ENCODE assay signal across 21 mouse cellular contexts in genomic region chr2:45172382-45172781, GRCm38 (mm10). TPM values are rescaled to one million over a fixed set of nuclear protein-coding genes. Genes with fewer than 3 reads are reported as not detected.
DNase-seq lines count a peak whose midpoint lies in the region; ATAC-seq and TF ChIP-seq lines count a peak whose summit lies in the region.
"Had no signal": no experiment of that assay in that cellular context is flagged by ENCODE, and none has a peak within 500 bp of the region (broad histone marks: within the 10 kb centered on the region; RNA-seq: fewer than 3 reads in every experiment).

No protein-coding gene starts in this region.

- no peaks in the 10 kb centered on the region for H3K36me3 ChIP-seq in heart, embryonic 11.5 days (ENCODE audit: control insufficient read depth, insufficient read depth, low read length)
- no peaks in the 10 kb centered on the region for H3K36me3 ChIP-seq in lung, embryonic 15.5 days
- no peaks in the 10 kb centered on the region for H3K36me3 ChIP-seq in liver, embryonic 16.5 days (ENCODE audit: control insufficient read depth, insufficient read depth)
- H3K36me3 ChIP-seq in midbrain, postnatal 0 days (ENCODE audit: insufficient read depth, low read length), result no peaks in the 10 kb centered on the region
- H3K36me3 ChIP-seq: forebrain, embryonic 12.5 days; heart, embryonic 15.5 days; hindbrain, embryonic 12.5 days; limb, embryonic 13.5 days; midbrain, embryonic 12.5 days had no signal

- no peaks in the 10 kb centered on the region for H3K27me3 ChIP-seq in heart, embryonic 11.5 days (ENCODE audit: control insufficient read depth, insufficient read depth, low read length)
- H3K27me3 ChIP-seq in lung, embryonic 15.5 days, result no peaks in the 10 kb centered on the region
- H3K27me3 ChIP-seq in liver, embryonic 16.5 days (ENCODE audit: control insufficient read depth, insufficient read depth, low read depth, low read length), result no peaks in the 10 kb centered on the region
- H3K27me3 ChIP-seq in midbrain, postnatal 0 days (ENCODE audit: insufficient read depth, low read length), result no peaks in the 10 kb centered on the region
- H3K27me3 ChIP-seq: heart, embryonic 15.5 days; hindbrain, embryonic 12.5 days; midbrain, embryonic 12.5 days had no signal

- peaks cover 8% of the 10 kb centered on the region; the same call in 1 of the 2 replicates for H3K4me1 ChIP-seq in heart, embryonic 11.5 days (ENCODE audit: control insufficient read depth, insufficient read depth, low read length)
- 0 out of 2 replicates have a peak, but pooled peaks cover 5% of the 10 kb centered on the region for H3K4me1 ChIP-seq in lung, embryonic 15.5 days
- peaks cover 26% of the 10 kb centered on the region for H3K4me1 ChIP-seq in liver, embryonic 16.5 days (ENCODE audit: control insufficient read depth, low read depth, low read length)
- H3K4me1 ChIP-seq in midbrain, postnatal 0 days (ENCODE audit: insufficient read depth, low read length), result no peaks in the 10 kb centered on the region

- DNase-seq in heart, adult 18-20 months, result no peak
- DNase-seq in lung, postnatal 25 days (ENCODE audit: low spot score), result no peak
- no peak for DNase-seq in midbrain, postnatal 0 days (ENCODE audit: low spot score)
- DNase-seq: adrenal gland, postnatal 10 days; B cell, adult 2 months; cerebellum, adult 2 months; cerebellum, postnatal 25 days; gastrocnemius, adult 2 months; thymus, adult 18-20 months; thymus, postnatal 4 days had no signal

- peak overlapping the region; percentile 25; the same call in 1 of the 2 replicates for H3K27ac ChIP-seq in heart, embryonic 11.5 days (ENCODE audit: low read depth, low read length)
- peak overlapping the region; percentile 35; the same call in 1 of the 2 replicates for H3K27ac ChIP-seq in lung, embryonic 15.5 days
- no peak overlapping the region; the same call in 1 of the 2 replicates for H3K27ac ChIP-seq in liver, embryonic 16.5 days (ENCODE audit: low read length)
- no peak overlapping the region for H3K27ac ChIP-seq in midbrain, postnatal 0 days (ENCODE audit: low read depth, low read length)
- H3K27ac ChIP-seq: forebrain, embryonic 12.5 days; gastrocnemius, adult 2 months; heart, embryonic 15.5 days; hindbrain, embryonic 12.5 days; limb, embryonic 13.5 days; midbrain, embryonic 12.5 days had no signal

- ATAC-seq in heart, embryonic 11.5 days (replicated peaks; ENCODE audit: insufficient number of reproducible peaks, low FRiP score, low TSS enrichment), result no peak
- no peak for ATAC-seq in lung, embryonic 15.5 days (ENCODE audit: borderline replicate concordance, extremely low read depth, low FRiP score, low TSS enrichment)
- peak; percentile 32; the same call in 1 of the 2 replicates for ATAC-seq in erythroid progenitor cell, adult 5-6 weeks (replicated peaks; ENCODE audit: low FRiP score, poor library complexity, severe bottlenecking)
- no peak for ATAC-seq in liver, embryonic 16.5 days (ENCODE audit: low read depth)
- ATAC-seq in midbrain, postnatal 0 days (ENCODE audit: low FRiP score), result no peak
- ATAC-seq: intestine, postnatal 0 days had no signal

- peak overlapping the region; percentile 3; the same call in 1 of the 2 replicates for H3K4me2 ChIP-seq in heart, embryonic 11.5 days
- no peak overlapping the region for H3K4me2 ChIP-seq in lung, embryonic 15.5 days
- peak overlapping the region; percentile 61 for H3K4me2 ChIP-seq in liver, embryonic 16.5 days (ENCODE audit: low read depth, low read length)
- no peak overlapping the region for H3K4me2 ChIP-seq in midbrain, postnatal 0 days (ENCODE audit: low read depth, low read length, poor library complexity, severe bottlenecking)
- H3K4me2 ChIP-seq: forebrain, embryonic 12.5 days; hindbrain, embryonic 12.5 days; limb, embryonic 13.5 days; lung, embryonic 14.5 days; midbrain, embryonic 12.5 days had no signal

- TF ChIP-seq CTCF in midbrain, postnatal 0 days (IDR thresholded peaks at IDR 0.05), result no peak

- 73% methylated on average over 8 of the region's 8 CpGs for WGBS in heart, embryonic 11.5 days (ENCODE audit: insufficient replicate concordance)
- WGBS in lung, embryonic 15.5 days, result 81% methylated on average over 8 of the region's 8 CpGs
- WGBS in liver, embryonic 16.5 days (ENCODE audit: insufficient replicate concordance), result 39% methylated on average over 8 of the region's 8 CpGs
- WGBS in midbrain, postnatal 0 days, result 77% methylated on average over 8 of the region's 8 CpGs

- H3K4me3 ChIP-seq in heart, embryonic 11.5 days (ENCODE audit: low read depth, low read length), result no peak overlapping the region
- no peak overlapping the region for H3K4me3 ChIP-seq in lung, embryonic 15.5 days
- no peak overlapping the region for H3K4me3 ChIP-seq in liver, embryonic 16.5 days (ENCODE audit: low read depth, low read length)
- H3K4me3 ChIP-seq in midbrain, postnatal 0 days (ENCODE audit: low read depth, low read length), result no peak overlapping the region
- H3K4me3 ChIP-seq: forebrain, embryonic 12.5 days; gastrocnemius, adult 2 months; heart, embryonic 15.5 days; hindbrain, embryonic 12.5 days; limb, embryonic 13.5 days; midbrain, embryonic 12.5 days had no signal

- no peaks in the 10 kb centered on the region for H3K9me3 ChIP-seq in heart, embryonic 11.5 days (replicated peaks; ENCODE audit: control insufficient read depth, low read length)
- no peaks in the 10 kb centered on the region for H3K9me3 ChIP-seq in lung, embryonic 15.5 days
- no peaks in the 10 kb centered on the region for H3K9me3 ChIP-seq in liver, embryonic 16.5 days (replicated peaks; ENCODE audit: control insufficient read depth, low read length)
- H3K9me3 ChIP-seq in midbrain, postnatal 0 days (ENCODE audit: low read length), result no peaks in the 10 kb centered on the region
- H3K9me3 ChIP-seq: forebrain, embryonic 12.5 days; heart, embryonic 15.5 days; hindbrain, embryonic 12.5 days had no signal

- H3K9ac ChIP-seq in heart, embryonic 11.5 days (ENCODE audit: low read depth, low read length), result no peak overlapping the region
- no peak overlapping the region for H3K9ac ChIP-seq in lung, embryonic 15.5 days
- no peak overlapping the region for H3K9ac ChIP-seq in liver, embryonic 16.5 days (ENCODE audit: low read depth, low read length)
- no peak overlapping the region for H3K9ac ChIP-seq in midbrain, postnatal 0 days (replicated peaks; ENCODE audit: low read length, poor library complexity, severe bottlenecking)
- H3K9ac ChIP-seq: forebrain, embryonic 12.5 days; heart, embryonic 15.5 days; hindbrain, embryonic 12.5 days; limb, embryonic 13.5 days; lung, embryonic 14.5 days; midbrain, embryonic 12.5 days had no signal

RNA-seq across cellular contexts. Expression of gene Zeb2, which starts 55.2 kb away (rescaled TPM):
- 27.2 and 27.5 TPM in 2 replicates for polyA plus RNA-seq in heart, embryonic 11.5 days (2014; fragmentation: Nextera tagmentation; extraction: Ambion mirVana)
- 10 to 100 TPM; 34.4 to 44.2 TPM for total RNA-seq in heart, adult 18-20 months (2021)
- polyA plus RNA-seq in lung, embryonic 15.5 days (2015; fragmentation: Nextera tagmentation; extraction: Ambion mirVana), result 79.9 and 94.7 TPM in 2 replicates
- 45.8 and 49.9 TPM in 2 replicates for total RNA-seq in erythroid progenitor cell, adult 5-6 weeks (2015; ENCODE audit: low replicate concordance)
- total RNA-seq in erythroid progenitor cell, adult 5-6 weeks (2017; ENCODE audit: low replicate concordance), result 34.3 and 60.1 TPM in 2 replicates
- 12.1 and 12.5 TPM in 2 replicates for polyA plus RNA-seq in liver, embryonic 16.5 days (2015; fragmentation: Nextera tagmentation; extraction: Ambion mirVana)
- total RNA-seq in midbrain, postnatal 0 days (2014; rRNA removed), result 39.6 and 48.1 TPM in 2 replicates
- polyA plus RNA-seq in midbrain, postnatal 0 days (2015; fragmentation: Nextera tagmentation; extraction: Ambion mirVana), result 13.4 and 15.3 TPM in 2 replicates

Comparison
In these comparisons a context has a peak if more than half of its experiments do, and no peak if none do; other contexts are left out.
1. H3K27ac ChIP-seq: peak in heart, embryonic 11.5 days (single experiment) and lung, embryonic 15.5 days (single experiment); none in liver, embryonic 16.5 days (single experiment) and midbrain, postnatal 0 days (single experiment).
2. H3K4me2 ChIP-seq: peak in heart, embryonic 11.5 days (single experiment) and liver, embryonic 16.5 days (single experiment); none in lung, embryonic 15.5 days (single experiment) and midbrain, postnatal 0 days (single experiment).